Mouse (Mus musculus) heart, postnatal 10 days (tissue): ENCODE measurements at regions not wholly inside any gene's neighbourhood (a gene's known extent, or its start where the extent isn't known, plus 50 kb on each side); places are given as distances from the start of the nearest gene placed in this dataset.

Experiments
- DNase-seq, 2 experiments: peaks; one replicate each; pipeline ENCODE4 v3.0.0; 2021
- intact Hi-C: fragments of 180-260 bp; cut with DNase I; formaldehyde crosslinking; loops from one replicate; pipeline ENCODE4 v1.15.1; 2025

DNA sequence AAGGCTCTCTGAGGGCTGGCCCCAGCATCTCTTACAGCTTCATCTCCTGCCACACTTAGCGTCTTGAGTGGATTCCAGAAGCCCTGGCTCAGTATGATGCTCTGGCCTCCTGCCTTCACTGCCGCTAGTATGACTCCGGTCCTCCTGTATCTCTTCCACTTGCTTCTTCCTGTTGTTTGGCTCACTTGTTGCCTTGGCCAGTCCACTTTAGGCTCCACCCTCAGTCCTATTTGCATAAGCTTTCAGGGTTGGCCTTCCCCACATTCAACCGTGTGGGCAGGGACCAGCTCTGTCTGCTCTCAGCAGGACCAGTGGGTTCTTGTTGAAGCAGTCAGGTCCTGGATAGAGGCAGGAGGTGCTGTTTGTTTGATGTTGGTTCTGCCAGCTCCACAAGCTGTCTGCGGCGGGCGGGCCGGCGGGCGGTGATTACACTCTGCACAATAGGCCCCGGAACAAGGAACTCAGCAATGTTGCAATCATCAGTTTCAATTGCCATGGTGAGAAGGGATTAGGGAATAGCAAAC, 232.6 kb upstream of the Chd6 start:
- intact Hi-C loops: no loop called here
- peak; percentile 32 to 45 for DNase-seq

DNA sequence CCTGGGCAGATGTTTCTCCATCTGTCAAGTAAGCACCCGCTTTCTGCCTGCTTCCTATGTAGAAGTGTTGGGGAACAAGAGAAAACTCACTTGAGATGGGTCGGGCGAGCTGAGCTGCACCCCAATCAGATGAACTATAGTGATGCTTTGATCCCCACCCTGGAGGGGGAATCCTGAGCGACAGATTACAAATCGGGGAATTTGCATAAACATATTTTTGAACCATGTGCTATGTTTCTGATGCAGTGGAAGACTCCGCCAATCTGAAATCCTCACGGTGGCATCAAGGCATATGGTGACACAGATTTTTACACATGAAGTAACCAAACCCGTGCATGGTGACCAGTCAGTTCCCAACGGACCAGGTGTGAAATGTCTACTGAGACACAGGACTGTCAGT, 231.4 kb upstream of the Chd6 start:
- intact Hi-C loops: no loop called here

GRCm38 (mm10) chr2:161339327-161340001, 230.6 kb upstream of the Chd6 start:
- intact Hi-C loops: no loop called here
- no peak for DNase-seq

More for the DNA sequence above, 231.4 kb upstream of the Chd6 start:
- DNase-seq: no peak

DNA sequence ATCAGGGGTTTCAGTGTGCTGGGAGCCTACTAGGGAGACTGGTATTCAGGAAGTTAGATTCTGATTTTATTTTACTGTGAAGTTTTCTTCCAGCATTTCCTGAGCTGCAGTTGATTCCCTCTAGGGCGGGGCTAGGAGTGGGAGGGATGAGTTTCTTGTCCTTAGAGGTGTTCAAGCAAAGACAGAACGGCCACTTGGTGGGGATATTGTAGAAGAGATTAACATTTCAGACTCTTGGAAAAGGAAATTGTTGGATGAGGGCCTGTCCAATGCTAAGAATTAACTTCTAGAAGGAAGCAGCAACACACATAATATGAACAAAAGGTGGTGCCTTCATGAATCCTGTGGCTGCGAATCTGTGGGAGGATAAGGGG, 230.1 kb upstream of the Chd6 start:
- peak in 1 of 2 experiments; percentile 16 for DNase-seq
- intact Hi-C loops: no loop called here

DNA sequence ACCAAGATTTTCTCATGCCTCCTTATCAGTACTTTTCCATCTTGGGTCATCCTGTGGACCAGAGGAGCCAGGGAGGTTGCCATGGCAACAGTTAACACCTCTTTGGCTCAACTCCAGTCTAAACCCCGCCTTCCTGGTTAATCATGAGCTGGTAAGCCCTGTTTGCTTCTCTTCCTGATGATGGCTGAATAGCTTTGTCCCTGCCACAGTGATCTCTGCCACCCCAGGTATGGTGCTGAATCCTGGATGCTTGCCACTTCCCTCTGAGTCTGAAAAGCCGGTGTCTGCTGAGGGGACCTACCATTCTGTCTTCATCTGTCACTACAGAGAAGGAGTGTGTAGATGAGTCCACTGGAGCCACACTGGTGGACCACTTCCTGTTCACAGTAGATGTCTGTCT, 223.8 kb upstream of the Chd6 start:
- no peak for DNase-seq
- intact Hi-C loops: no loop called here

GRCm38 (mm10) chr2:161331850-161332365, 223.0 kb upstream of the Chd6 start:
- intact Hi-C loops: no loop called here
- peak in 1 of 2 experiments; percentile 7 for DNase-seq

DNA sequence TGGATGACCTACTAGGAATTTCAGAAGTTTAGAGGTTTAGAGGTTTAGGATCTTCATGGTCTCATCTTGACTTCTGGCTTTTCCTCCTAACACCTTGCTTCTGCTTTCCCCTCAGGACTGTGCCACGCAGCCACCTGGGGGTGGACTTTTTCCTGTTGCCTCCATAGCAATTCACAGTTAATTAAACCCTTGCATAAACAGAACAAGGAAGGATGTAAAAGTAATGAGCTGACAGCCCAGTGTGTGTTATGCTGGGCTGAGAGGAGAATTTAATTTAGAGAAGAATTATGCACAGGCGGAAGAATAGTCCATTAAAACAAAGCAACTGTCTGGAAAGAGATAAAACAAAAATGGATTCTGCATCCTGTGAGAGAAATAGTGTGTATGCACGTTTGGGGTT, 193.9 kb upstream of the Chd6 start:
- DNase-seq: no peak
- intact Hi-C loops: no loop called here

DNA sequence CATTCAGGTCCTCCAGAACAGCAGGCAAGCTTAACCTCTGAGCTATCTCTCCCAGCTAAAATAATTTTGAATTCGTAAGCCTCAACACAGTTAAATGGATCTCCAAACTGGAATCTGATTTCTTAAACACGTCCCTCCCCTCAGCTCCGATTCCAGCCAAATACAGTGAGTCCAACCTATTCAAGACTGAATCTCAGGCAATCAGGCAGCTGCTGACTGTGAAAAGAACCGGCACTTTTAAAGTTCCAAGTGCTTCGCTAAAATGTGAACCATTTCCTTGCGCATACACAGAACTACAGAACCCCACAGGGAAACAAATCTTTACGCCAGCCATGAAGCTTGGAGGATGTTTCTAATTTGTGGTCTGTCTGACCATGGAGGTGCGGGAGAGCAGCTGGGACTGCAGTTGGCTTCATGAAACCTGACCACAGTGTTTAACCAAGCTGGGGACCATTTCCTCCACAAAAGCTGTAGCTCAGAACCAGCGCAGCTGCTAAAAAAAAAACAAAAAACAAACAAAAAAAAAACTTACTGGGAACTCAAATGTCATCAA, 160.1 kb upstream of the Chd6 start:
- intact Hi-C loops: no loop called here
- no peak for DNase-seq

GRCm38 (mm10) chr2:161266476-161266875, 157.6 kb upstream of the Chd6 start:
- intact Hi-C loops: no loop called here
- DNase-seq: no peak

GRCm38 (mm10) chr2:161265211-161265610, 156.3 kb upstream of the Chd6 start:
- DNase-seq: no peak
- intact Hi-C loops: no loop called here

GRCm38 (mm10) chr2:161252761-161253160, 143.9 kb upstream of the Chd6 start:
- intact Hi-C loops: no loop called here
- no peak for DNase-seq

DNA sequence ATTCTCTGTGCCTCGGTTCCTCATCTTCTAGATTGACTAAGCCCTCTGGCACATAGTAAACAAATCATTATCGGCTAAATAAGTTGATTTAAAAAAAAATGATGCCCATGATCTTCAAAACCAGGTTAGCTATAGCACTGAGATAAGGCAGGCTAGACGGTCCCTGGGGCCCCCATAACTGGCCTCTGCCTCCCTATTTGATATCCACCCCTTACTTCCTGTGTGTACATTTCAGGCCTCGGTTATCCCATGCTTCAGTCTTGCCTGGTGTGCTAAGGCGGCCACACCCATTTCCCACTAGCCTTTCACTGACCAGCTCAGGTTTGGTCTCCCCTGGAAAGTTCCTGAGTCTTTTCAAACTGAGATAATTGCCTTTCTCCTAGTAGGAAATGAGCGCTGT, 132.8 kb upstream of the Chd6 start:
- DNase-seq: no peak
- intact Hi-C loops: no loop called here

DNA sequence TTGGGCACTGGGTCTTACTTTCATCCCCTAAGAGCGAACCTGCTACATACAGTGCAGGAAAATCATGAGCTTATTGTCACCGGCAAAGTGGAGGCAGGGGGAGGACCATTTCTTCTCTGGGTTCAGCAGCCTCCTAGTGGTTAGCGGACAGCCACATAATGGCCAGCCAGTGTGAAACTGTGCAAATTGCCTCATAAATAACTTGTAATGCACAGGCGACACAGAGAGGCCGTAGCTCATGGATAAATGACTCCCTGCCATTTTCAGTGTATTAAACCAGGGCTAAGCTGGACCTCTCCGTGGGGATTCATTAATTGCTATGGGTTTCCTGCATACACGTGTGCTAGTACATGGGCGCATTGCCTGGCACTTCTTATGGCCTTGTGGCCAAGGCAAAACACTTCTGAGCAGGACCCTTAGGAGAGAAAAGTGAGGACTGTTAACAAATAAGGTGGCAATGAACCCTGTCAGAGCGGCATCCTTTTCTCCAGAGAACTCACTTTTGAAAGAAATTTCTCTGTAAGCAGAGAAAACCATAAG, 128.5 kb upstream of the Chd6 start:
- DNase-seq: no peak
- intact Hi-C loops: no loop called here

DNA sequence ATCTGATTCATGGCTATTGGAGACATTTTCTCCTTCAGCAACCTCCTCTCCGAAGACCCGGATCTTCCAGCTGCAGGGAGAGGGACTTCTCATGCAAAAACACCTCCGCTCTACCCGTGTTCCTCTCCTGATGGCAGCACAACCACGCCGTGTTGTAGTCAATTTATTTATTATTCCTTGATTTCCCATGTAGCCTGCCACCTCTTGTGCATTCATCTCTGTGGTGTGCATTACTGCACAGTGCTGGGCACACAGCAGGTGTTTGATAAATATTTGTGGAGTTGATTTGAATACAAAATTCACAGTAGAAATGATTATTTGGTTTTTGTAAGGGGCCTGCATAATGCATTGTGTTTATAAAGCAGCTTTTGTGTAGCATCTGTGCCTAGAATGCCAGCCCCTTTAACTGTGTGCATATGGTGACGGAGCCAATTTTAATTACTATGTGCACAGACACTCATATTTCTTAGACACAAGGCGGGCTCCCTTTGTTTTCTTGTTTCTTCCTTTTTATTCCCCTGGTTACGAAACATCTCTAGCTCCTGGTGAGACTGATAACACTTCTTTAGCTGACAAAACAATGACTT, 124.4 kb upstream of the Chd6 start:
- intact Hi-C loops: no loop called here
- no peak for DNase-seq

GRCm38 (mm10) chr2:161231405-161231804, 122.5 kb upstream of the Chd6 start:
- DNase-seq: no peak
- intact Hi-C loops: no loop called here

- no peak for DNase-seq
- intact Hi-C loops: loop anchor here (2.0 kb wide), 1 partner anchor 1443 kb away; no protein-coding TSS in a partner anchor
Measured at GRCm38 (mm10) chr2:161215736-161216135, 106.9 kb upstream of the Chd6 start.

DNA sequence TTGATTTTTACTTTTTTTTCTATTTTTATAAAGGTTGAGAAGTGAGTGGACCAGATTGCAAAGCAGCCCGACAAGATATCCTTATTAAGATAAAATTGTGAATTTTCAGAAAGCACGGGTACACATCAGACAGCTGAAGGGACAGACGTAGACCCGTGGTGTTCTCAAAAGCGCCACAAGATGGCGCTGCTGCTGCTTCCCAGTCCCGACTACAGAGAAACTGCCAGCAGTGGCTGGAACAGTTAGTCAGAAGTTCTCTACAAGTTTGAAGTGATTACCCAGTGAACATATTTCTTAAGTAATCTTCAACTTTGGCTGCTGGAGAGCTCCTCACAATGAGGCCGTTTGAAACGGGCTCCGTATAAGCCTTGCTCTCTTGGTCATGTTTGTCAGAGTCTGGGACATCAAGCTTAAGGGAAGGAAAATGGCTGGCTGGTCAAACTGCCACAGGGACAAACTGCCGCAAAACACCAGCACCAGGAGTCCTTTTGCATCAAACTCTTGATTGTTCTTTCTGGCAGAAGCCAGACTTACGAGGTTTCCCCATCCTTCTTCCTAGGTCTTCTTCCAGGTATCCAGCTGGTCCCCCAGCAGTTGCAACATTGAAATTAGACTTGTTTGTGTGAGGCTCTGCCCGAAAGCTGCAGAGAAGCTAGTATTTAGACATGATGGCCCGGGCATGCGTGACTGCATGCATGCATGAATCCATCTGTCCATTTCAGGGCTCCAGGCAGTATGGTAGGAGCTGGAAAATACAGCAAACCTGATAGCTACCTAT, 106.0 kb upstream of the Chd6 start:
- intact Hi-C loops: loop anchor here (2.0 kb wide), 1 partner anchor 1444 kb away; no protein-coding TSS in a partner anchor
- DNase-seq: peak; percentile 77 to 83

GRCm38 (mm10) chr2:161212322-161212882, 103.5 kb upstream of the Chd6 start:
- intact Hi-C loops: no loop called here
- DNase-seq: no peak

- intact Hi-C loops: no loop called here
Measured at GRCm38 (mm10) chr2:161196713-161197372, 88.0 kb upstream of the Chd6 start.

DNA sequence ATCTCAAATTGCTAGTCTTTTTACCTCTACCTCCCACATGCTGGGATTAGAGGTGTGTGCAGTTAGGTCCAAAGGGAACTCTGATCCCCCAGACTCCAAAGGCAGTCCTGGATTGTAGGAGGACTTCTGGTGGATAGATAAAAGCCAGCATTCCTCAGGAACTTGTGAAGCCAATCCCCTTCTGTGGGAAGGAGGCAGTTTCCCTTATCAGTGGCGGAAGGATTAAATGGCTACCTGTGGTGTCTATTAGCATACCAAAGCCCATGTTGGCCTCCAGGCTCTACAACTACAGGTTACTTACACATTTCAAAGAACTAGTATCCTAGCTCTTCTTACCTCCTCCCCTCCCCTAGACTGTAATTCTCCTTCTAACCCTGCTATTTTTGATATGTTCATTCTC, 78.6 kb upstream of the Chd6 start:
- no peak for DNase-seq
- intact Hi-C loops: no loop called here

More at GRCm38 (mm10) chr2:161196713-161197372, 88.0 kb upstream of the Chd6 start:
- DNase-seq: no peak
